Mouse (Mus musculus): ENCODE results near the gene Znrf3.
A peak's percentile ranks its signal among the peaks of the same experiment; 100 is the strongest.

Gene Znrf3

GRCm38 (mm10) chr11:5272536-5273234, 172.0 kb downstream of the Znrf3 start:
- DNase-seq (ENCODE audit: inconsistent age in 2 of 2, low spot score in 1 of 2): no peak

GRCm38 (mm10) chr11:5272066-5272360, 172.6 kb downstream of the Znrf3 start:
- DNase-seq (ENCODE audit: inconsistent age in 2 of 2, low spot score in 1 of 2): no peak

GRCm38 (mm10) chr11:5271274-5272065, 173.2 kb downstream of the Znrf3 start:
- no peak for DNase-seq (ENCODE audit: inconsistent age in 2 of 2, low spot score in 1 of 2)

- DNase-seq (ENCODE audit: inconsistent age in 2 of 2, low spot score in 1 of 2): no peak
Measured at GRCm38 (mm10) chr11:5269846-5270461, 174.7 kb downstream of the Znrf3 start.

- DNase-seq (ENCODE audit: inconsistent age in 2 of 2, low spot score in 1 of 2): peak in 1 of 2 experiments; percentile 49
Measured at GRCm38 (mm10) chr11:5265764-5266163, 178.9 kb downstream of the Znrf3 start.

GRCm38 (mm10) chr11:5263078-5263730, 181.4 kb downstream of the Znrf3 start:
- peak in 1 of 2 experiments; percentile 27 for DNase-seq (ENCODE audit: inconsistent age in 2 of 2, low spot score in 1 of 2)

- DNase-seq (ENCODE audit: inconsistent age in 2 of 2, low spot score in 1 of 2): peak; percentile 95 to 98
Measured at GRCm38 (mm10) chr11:5261508-5262392, 182.9 kb downstream of the Znrf3 start, which contains the start of gene Kremen1. Gene Kremen1, minus strand, starts transcription at chr11:5261558.

GRCm38 (mm10) chr11:5260942-5261459, 183.6 kb downstream of the Znrf3 start:
- peak; percentile 64 to 86 for DNase-seq (ENCODE audit: inconsistent age in 2 of 2, low spot score in 1 of 2)

- no peak for DNase-seq (ENCODE audit: inconsistent age in 2 of 2, low spot score in 1 of 2)
Measured at GRCm38 (mm10) chr11:5259944-5260598, 184.6 kb downstream of the Znrf3 start.

- no peak for DNase-seq (ENCODE audit: inconsistent age in 2 of 2, low spot score in 1 of 2)
Measured at GRCm38 (mm10) chr11:5258036-5258435, 186.6 kb downstream of the Znrf3 start.

- no peak for DNase-seq (ENCODE audit: inconsistent age in 2 of 2, low spot score in 1 of 2)
Measured at GRCm38 (mm10) chr11:5257151-5257862, 187.3 kb downstream of the Znrf3 start.

GRCm38 (mm10) chr11:5255509-5256014, 189.1 kb downstream of the Znrf3 start:
- DNase-seq (ENCODE audit: inconsistent age in 2 of 2, low spot score in 1 of 2): peak in 1 of 2 experiments; percentile 53

GRCm38 (mm10) chr11:5254016-5254415, 190.6 kb downstream of the Znrf3 start:
- no peak for DNase-seq (ENCODE audit: inconsistent age in 2 of 2, low spot score in 1 of 2)

- DNase-seq (ENCODE audit: inconsistent age in 2 of 2, low spot score in 1 of 2): no peak
Measured at GRCm38 (mm10) chr11:5253528-5253927, 191.1 kb downstream of the Znrf3 start.

GRCm38 (mm10) chr11:5252727-5253126, 191.9 kb downstream of the Znrf3 start:
- DNase-seq (ENCODE audit: inconsistent age in 2 of 2, low spot score in 1 of 2): no peak

- no peak for DNase-seq (ENCODE audit: inconsistent age in 2 of 2, low spot score in 1 of 2)
Measured at GRCm38 (mm10) chr11:5251112-5251511, 193.5 kb downstream of the Znrf3 start.

GRCm38 (mm10) chr11:5248200-5248599, 196.4 kb downstream of the Znrf3 start:
- no peak for DNase-seq (ENCODE audit: inconsistent age in 2 of 2, low spot score in 1 of 2)

- DNase-seq (ENCODE audit: inconsistent age in 2 of 2, low spot score in 1 of 2): no peak
Measured at GRCm38 (mm10) chr11:5245431-5245830, 199.2 kb downstream of the Znrf3 start.

GRCm38 (mm10) chr11:5244749-5245130, 199.9 kb downstream of the Znrf3 start:
- peak in 1 of 2 experiments; percentile 51 for DNase-seq (ENCODE audit: inconsistent age in 2 of 2, low spot score in 1 of 2)
